Mouse (Mus musculus) liver, adult 2 months (tissue): Measurements from ENCODE around the gene Fermt2.

ENCODE experiments used
- CTCF ChIP-seq: fragments of 200-500 bp; IDR thresholded peaks from 2 replicates; pipeline ENCODE4 v1.5.1; 2011; ENCODE audit warnings: low read depth, low read length, control low read depth
- POLR2A ChIP-seq: fragments of 200-500 bp; IDR thresholded peaks from 2 replicates; pipeline ENCODE4 v1.6.1; 2011; ENCODE audit warnings: low read length, control low read depth; ENCODE audit not compliant: insufficient read depth; ENCODE audit errors: extremely low read depth

GRCm38 (mm10) chr14:45423220-45423619, 106.7 kb downstream of the Fermt2 start:
- TF ChIP-seq CTCF (peak; percentile 27; the same call in 1 of the 2 replicates), POLR2A (no peak)
